Mouse (Mus musculus) thymus, postnatal 10 days (tissue): ENCODE measurements around the gene Rfx6.

Experiments
- DNase-seq, 2 experiments: peaks; one replicate each; pipeline ENCODE4 v3.0.0; 2021; ENCODE audit warnings: low spot score in 2 of 2

Rfx6 gene

GRCm38 (mm10) chr10:51677548-51678250 is at the start of gene Rfx6:
Gene Rfx6 (plus strand): TSS chr10:51677756.
- no peak for DNase-seq

- no peak for DNase-seq
Observed at GRCm38 (mm10) chr10:51631411-51632136, 46.0 kb upstream of the Rfx6 start, which contains the start of gene Gprc6a. Gene Gprc6a (minus strand): TSS chr10:51631461.

- DNase-seq = no peak
Observed at GRCm38 (mm10) chr10:51649506-51650221, 27.9 kb upstream of the Rfx6 start.

- DNase-seq = no peak
Observed at GRCm38 (mm10) chr10:51657324-51657723, 20.2 kb upstream of the Rfx6 start.

- DNase-seq = no peak
Observed at GRCm38 (mm10) chr10:51669334-51669733, 8.2 kb upstream of the Rfx6 start.

GRCm38 (mm10) chr10:51671583-51671982 is 6.0 kb upstream of the Rfx6 start:
- DNase-seq = no peak

GRCm38 (mm10) chr10:51672082-51672779 is 5.3 kb upstream of the Rfx6 start:
- no peak for DNase-seq

GRCm38 (mm10) chr10:51678251-51678639 is 689 bp downstream of the Rfx6 start:
- no peak for DNase-seq

GRCm38 (mm10) chr10:51720904-51721303 is 43.3 kb downstream of the Rfx6 start:
- no peak for DNase-seq

GRCm38 (mm10) chr10:51761436-51761835 is 83.9 kb downstream of the Rfx6 start:
- no peak for DNase-seq

- no peak for DNase-seq
Observed at GRCm38 (mm10) chr10:51763241-51763640, 85.7 kb downstream of the Rfx6 start.

GRCm38 (mm10) chr10:51768445-51768844 is 90.9 kb downstream of the Rfx6 start:
- DNase-seq = no peak

- DNase-seq = no peak
Observed at GRCm38 (mm10) chr10:51769252-51769651, 91.7 kb downstream of the Rfx6 start.

GRCm38 (mm10) chr10:51779648-51780047 is 102.1 kb downstream of the Rfx6 start:
- no peak for DNase-seq
